Mouse (Mus musculus): ENCODE measurements around the gene Hist1h2bn.

The Hist1h2bn gene

GRCm38 (mm10) chr13:21797163-21797562 lies 43.2 kb downstream of the Hist1h2bn start:
- in situ Hi-C loops (cut with MboI, MseI) = loop anchor here (5.0 to 25.0 kb wide), 2 partner anchors 50 to 1965 kb away; partner anchors contain the start of genes Hist1h1a (in 2 of the 2), Hist1h2ab (in 2 of the 2), Hist1h3a (in 2 of the 2) and Hist1h3b (in 2 of the 2)

GRCm38 (mm10) chr13:21803058-21803457 lies 49.1 kb downstream of the Hist1h2bn start:
- in situ Hi-C loops (cut with MboI, MseI) = loop anchor here (5.0 to 25.0 kb wide), 2 partner anchors 49 to 1759 kb away; partner anchors contain the start of genes Hist1h1d (in 1 of the 2), Hist1h2ad (in 1 of the 2), Hist1h2ae (in 1 of the 2) and Hist1h2bf (in 1 of the 2)

Data from T-helper 17 cell (primary cell).